Mouse (Mus musculus) gastrocnemius, adult 18-20 months (tissue): ENCODE data around the gene Alg5. TPM values are rescaled to one million over a fixed set of nuclear protein-coding genes. Genes with fewer than 3 reads are reported as not detected.
A peak's percentile ranks its signal among the peaks of the same experiment; 100 is the strongest.

ENCODE experiments used
- DNase-seq: peaks from one replicate; pipeline ENCODE4 v3.0.0; 2021; ENCODE audit warnings: low spot score
- total RNA-seq, 2 experiments: library from RNA; stranded (reverse); gene quantifications; 2 replicates each; pipeline ENCODE4 v1.2.3; 2021

Alg5 gene
- total RNA-seq, 2 experiments from 2014 or later: 6.5 to 7.6 TPM

- no peak for DNase-seq
Observed at GRCm38 (mm10) chr3:54791822-54792677, 56.7 kb downstream of the Alg5 start.

DNA sequence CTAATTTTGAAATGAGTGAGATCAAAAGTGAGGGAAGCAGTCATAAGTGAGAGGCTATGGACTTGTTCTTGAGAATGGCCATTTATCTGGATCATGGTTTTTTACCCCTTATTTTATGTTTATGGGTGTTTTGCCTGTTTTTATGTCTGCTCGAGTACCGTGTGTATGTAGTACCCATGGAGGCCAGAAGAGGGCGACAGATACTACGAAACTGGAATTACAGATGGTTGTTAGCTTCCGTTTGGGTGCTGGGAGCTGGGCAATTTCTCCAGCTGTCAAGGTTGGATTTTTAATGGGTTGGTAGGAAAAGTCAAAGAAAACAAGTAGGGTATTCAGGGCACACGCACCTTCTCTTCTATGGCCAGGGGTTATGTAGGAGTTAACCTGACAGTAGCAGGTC, 58.4 kb downstream of the Alg5 start:
- no peak for DNase-seq

GRCm38 (mm10) chr3:54795379-54795778, 60.0 kb downstream of the Alg5 start:
- DNase-seq: no peak

GRCm38 (mm10) chr3:54795806-54796205, 60.5 kb downstream of the Alg5 start:
- DNase-seq: peak; percentile 14

DNA sequence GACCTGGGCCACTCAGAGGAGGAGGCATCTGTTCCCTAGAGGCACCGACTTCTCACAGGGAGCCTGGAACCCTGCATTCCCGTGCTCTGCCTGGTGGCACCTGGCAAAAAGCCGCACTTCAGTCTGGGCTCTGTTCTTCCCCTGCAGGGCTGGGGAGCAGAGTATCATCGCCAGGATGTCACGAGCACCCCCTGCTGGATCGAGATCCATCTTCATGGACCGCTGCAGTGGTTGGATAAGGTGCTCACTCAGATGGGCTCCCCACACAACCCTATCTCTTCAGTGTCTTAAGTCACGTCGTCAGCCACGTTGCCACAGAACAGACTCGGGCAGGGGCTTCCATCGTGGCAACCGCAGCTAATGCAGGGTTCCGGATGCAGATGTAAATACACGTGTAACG, 61.9 kb downstream of the Alg5 start:
- DNase-seq: peak; percentile 10

Other genes starting within 250 kb of the Alg5 start
- gene Supt20, start 42.7 kb upstream of the Alg5 start, total RNA-seq: 10 to 100 TPM in 1 of 2 experiments, 1 to 10 TPM in 1; 9.5 to 13.3 TPM
- gene Gm21958, start 21.2 kb upstream of the Alg5 start, total RNA-seq: not detected
- 10 to 100 TPM; 10.2 to 10.9 TPM for gene Exosc8, start 146 bp upstream of the Alg5 start, total RNA-seq
- under 1 TPM; 0.18 to 0.28 TPM for gene Smad9, start 20.0 kb downstream of the Alg5 start, total RNA-seq
- gene Rfxap, start 72.3 kb downstream of the Alg5 start, total RNA-seq: 10 to 100 TPM; 24.1 to 26.6 TPM
- not detected for gene Sertm1, start 180.3 kb downstream of the Alg5 start, total RNA-seq